ENCODE assay signal across 28 mouse cellular contexts in genomic region chr13:5895851-5896250, GRCm38 (mm10). TPM values are rescaled to one million over a fixed set of nuclear protein-coding genes. Genes with fewer than 3 reads are reported as not detected.
DNase-seq lines count a peak whose midpoint lies in the region; ATAC-seq and TF ChIP-seq lines count a peak whose summit lies in the region.
"Had no signal": no experiment of that assay in that cellular context is flagged by ENCODE, and none has a peak within 500 bp of the region (broad histone marks: within the 10 kb centered on the region; RNA-seq: fewer than 3 reads in every experiment).

No protein-coding gene starts in this region.

- no peaks in the 10 kb centered on the region for H3K36me3 ChIP-seq in hindbrain, postnatal 0 days (ENCODE audit: insufficient read depth, low read length)
- H3K36me3 ChIP-seq in hindbrain, embryonic 12.5 days, result no peaks in the 10 kb centered on the region
- H3K36me3 ChIP-seq in lung, embryonic 14.5 days (ENCODE audit: insufficient read depth), result no peaks in the 10 kb centered on the region
- H3K36me3 ChIP-seq: embryonic facial prominence, embryonic 13.5 days; forebrain, embryonic 10.5 days; G1E; heart, embryonic 10.5 days; heart, embryonic 13.5 days; hindbrain, embryonic 15.5 days; intestine, embryonic 15.5 days had no signal

- no peak overlapping the region for H3K9ac ChIP-seq in hindbrain, postnatal 0 days (replicated peaks; ENCODE audit: low read length)
- no peak overlapping the region for H3K9ac ChIP-seq in hindbrain, embryonic 12.5 days
- no peak overlapping the region for H3K9ac ChIP-seq in lung, embryonic 14.5 days
- H3K9ac ChIP-seq: embryonic facial prominence, embryonic 13.5 days; forebrain, embryonic 13.5 days; heart, embryonic 13.5 days; hindbrain, embryonic 15.5 days; intestine, embryonic 15.5 days had no signal

- no peaks in the 10 kb centered on the region for H3K27me3 ChIP-seq in hindbrain, postnatal 0 days (ENCODE audit: insufficient read depth, low read length)
- no peaks in the 10 kb centered on the region for H3K27me3 ChIP-seq in hindbrain, embryonic 12.5 days
- H3K27me3 ChIP-seq in lung, embryonic 14.5 days (ENCODE audit: insufficient read depth, low read length), result no peaks in the 10 kb centered on the region
- H3K27me3 ChIP-seq: CH12.LX; embryonic facial prominence, embryonic 13.5 days; forebrain, embryonic 13.5 days; heart, embryonic 13.5 days; hindbrain, embryonic 15.5 days; intestine, embryonic 15.5 days had no signal

- H3K4me2 ChIP-seq in hindbrain, postnatal 0 days (ENCODE audit: low read depth, low read length), result no peak overlapping the region
- H3K4me2 ChIP-seq in hindbrain, embryonic 12.5 days (replicated peaks), result no peak overlapping the region
- H3K4me2 ChIP-seq in lung, embryonic 14.5 days, result no peak overlapping the region
- H3K4me2 ChIP-seq: embryonic facial prominence, embryonic 13.5 days; forebrain, embryonic 13.5 days; heart, embryonic 13.5 days; hindbrain, embryonic 15.5 days; intestine, embryonic 15.5 days had no signal

- no peak for ATAC-seq in hindbrain, postnatal 0 days
- ATAC-seq in hindbrain, embryonic 12.5 days (ENCODE audit: low FRiP score), result no peak
- no peak for ATAC-seq in lung, embryonic 14.5 days (ENCODE audit: insufficient read depth)
- ATAC-seq: forebrain, embryonic 13.5 days; forebrain, embryonic 16.5 days; intestine, embryonic 15.5 days had no signal

- no peak overlapping the region for H3K27ac ChIP-seq in hindbrain, postnatal 0 days
- no peak overlapping the region for H3K27ac ChIP-seq in hindbrain, embryonic 12.5 days
- no peak overlapping the region for H3K27ac ChIP-seq in lung, embryonic 14.5 days (ENCODE audit: low read depth)
- H3K27ac ChIP-seq: embryonic facial prominence, embryonic 13.5 days; forebrain, embryonic 10.5 days; forebrain, embryonic 13.5 days; heart, adult 2 months; heart, embryonic 10.5 days; heart, embryonic 13.5 days; hindbrain, embryonic 15.5 days; intestine, embryonic 15.5 days had no signal

- 37% methylated on average over 3 of the region's 3 CpGs for WGBS in hindbrain, postnatal 0 days
- 60% methylated on average over 3 of the region's 3 CpGs for WGBS in hindbrain, embryonic 12.5 days
- 61% methylated on average over 3 of the region's 3 CpGs for WGBS in lung, embryonic 14.5 days

- TF ChIP-seq CTCF in hindbrain, postnatal 0 days (IDR thresholded peaks at IDR 0.05; ENCODE audit: low read depth), result no peak
- no peak for TF ChIP-seq CTCF in lung, embryonic 14.5 days (IDR thresholded peaks at IDR 0.05; ENCODE audit: low read depth)

- no peaks in the 10 kb centered on the region for H3K4me1 ChIP-seq in hindbrain, postnatal 0 days (ENCODE audit: insufficient read depth, low read length)
- H3K4me1 ChIP-seq in hindbrain, embryonic 12.5 days, result no peaks in the 10 kb centered on the region
- H3K4me1 ChIP-seq in lung, embryonic 14.5 days (ENCODE audit: insufficient read depth), result peaks cover 3% of the 10 kb centered on the region; the same call in 1 of the 2 replicates
- H3K4me1 ChIP-seq: embryonic facial prominence, embryonic 13.5 days; forebrain, embryonic 13.5 days; hindbrain, embryonic 15.5 days; intestine, embryonic 15.5 days had no signal

- DNase-seq in cerebellum, postnatal 10 days, result peak; percentile 25 to 32
- DNase-seq in cerebellum, postnatal 25 days, result no peak
- peak; percentile 21 for DNase-seq in hindbrain, postnatal 0 days (ENCODE audit: low spot score)
- DNase-seq in lung, embryonic 14.5 days, result peak; percentile 37
- DNase-seq in lung, adult 18-20 months, result no peak
- peak; percentile 71 for DNase-seq in adipocyte (ENCODE audit: low spot score)
- no peak for DNase-seq in natural killer cell, adult 2 months (ENCODE audit: low spot score in 2 of 2)
- DNase-seq: adrenal gland, adult 8-10 months; adrenal gland, postnatal 25 days; B cell, adult 2 months; cerebellum, adult 18-20 months; cerebellum, adult 9-10 months; gastrocnemius, postnatal 10 days; gastrocnemius, postnatal 36 days; heart, adult 2 months; heart, postnatal 14 days; heart, postnatal 4 days had no signal

- no peak overlapping the region for H3K4me3 ChIP-seq in hindbrain, postnatal 0 days (ENCODE audit: low read length)
- H3K4me3 ChIP-seq in hindbrain, embryonic 12.5 days, result no peak overlapping the region
- H3K4me3 ChIP-seq in lung, embryonic 14.5 days (ENCODE audit: low read depth, low read length), result no peak overlapping the region
- H3K4me3 ChIP-seq: embryonic facial prominence, embryonic 13.5 days; forebrain, embryonic 10.5 days; forebrain, embryonic 13.5 days; heart, adult 2 months; heart, embryonic 10.5 days; heart, embryonic 13.5 days; hindbrain, embryonic 15.5 days; intestine, embryonic 15.5 days had no signal

- no peaks in the 10 kb centered on the region for H3K9me3 ChIP-seq in hindbrain, postnatal 0 days (ENCODE audit: low read length)
- no peaks in the 10 kb centered on the region for H3K9me3 ChIP-seq in hindbrain, embryonic 12.5 days (replicated peaks)
- H3K9me3 ChIP-seq in lung, embryonic 14.5 days (ENCODE audit: low read depth, low read length), result no peaks in the 10 kb centered on the region
- H3K9me3 ChIP-seq: embryonic facial prominence, embryonic 13.5 days; forebrain, embryonic 10.5 days; forebrain, embryonic 13.5 days; G1E; heart, embryonic 10.5 days; heart, embryonic 13.5 days; hindbrain, embryonic 15.5 days; intestine, embryonic 15.5 days had no signal

RNA-seq across cellular contexts. Expression of gene Klf6, which starts 34.6 kb away (rescaled TPM):
- 41.6 and 53.1 TPM in 2 replicates for total RNA-seq in hindbrain, postnatal 0 days (2014; rRNA removed)
- polyA plus RNA-seq in hindbrain, postnatal 0 days (2015; fragmentation: Nextera tagmentation; extraction: Ambion mirVana), result 99.6 and 104 TPM in 2 replicates
- 92.0 and 94.7 TPM in 2 replicates for polyA plus RNA-seq in hindbrain, embryonic 12.5 days (2016; fragmentation: Nextera tagmentation; extraction: Ambion mirVana)
- polyA plus RNA-seq in lung, embryonic 14.5 days (2014; fragmentation: Nextera tagmentation; extraction: Ambion mirVana), result 57.2 and 59.6 TPM in 2 replicates

Comparison
In these comparisons a context has a peak if more than half of its experiments do, and no peak if none do; other contexts are left out.
1. DNase-seq: peak in cerebellum, postnatal 10 days (2 of 2), hindbrain, postnatal 0 days (single experiment), lung, embryonic 14.5 days (single experiment) and adipocyte (single experiment); none in cerebellum, postnatal 25 days (0 of 2), lung, adult 18-20 months (0 of 2) and natural killer cell, adult 2 months (0 of 2).